Mouse (Mus musculus) cerebellum, adult 2 months (tissue): ENCODE measurements at regions not wholly inside any gene's neighbourhood (a gene's known extent, or its start where the extent isn't known, plus 50 kb on each side); places are given as distances from the start of the nearest gene placed in this dataset.
A peak's percentile ranks its signal among the peaks of the same experiment; 100 is the strongest.

Experiments used
- DNase-seq, 2 experiments: peaks; one replicate each; pipeline ENCODE4 v3.0.0; 2021
- H3K27ac ChIP-seq: fragments of 200-500 bp; 2 replicates; pipeline ENCODE4 v1.5.1; 2012; ENCODE audit warnings: low read length, control low read depth, inconsistent platforms; ENCODE audit not compliant: insufficient read depth
- H3K27me3 ChIP-seq: fragments of 200-500 bp; 2 replicates; pipeline ENCODE4 v1.6.1; 2012; ENCODE audit warnings: inconsistent platforms, mild to moderate bottlenecking, low read length, moderate library complexity; ENCODE audit not compliant: control insufficient read depth, insufficient read depth
- H3K4me1 ChIP-seq: fragments of 200-500 bp; 2 replicates; pipeline ENCODE4 v1.6.1; 2011; ENCODE audit warnings: low read length; ENCODE audit not compliant: control insufficient read depth, insufficient read depth
- H3K4me3 ChIP-seq: fragments of 200-500 bp; replicated peaks from 2 replicates; pipeline ENCODE3; 2011; ENCODE audit warnings: mild to moderate bottlenecking, low read depth, low read length, control low read depth; ENCODE audit not compliant: insufficient read depth
- CTCF ChIP-seq: fragments of 200-500 bp; IDR thresholded peaks from 2 replicates; pipeline ENCODE4 v1.5.1; 2011; ENCODE audit warnings: low read depth, mild to moderate bottlenecking, control low read depth, low read length, moderate library complexity, borderline replicate concordance; ENCODE audit not compliant: insufficient read depth
- POLR2A ChIP-seq: fragments of 200-500 bp; IDR thresholded peaks from 2 replicates; pipeline ENCODE4 v1.6.1; 2011; ENCODE audit warnings: low read length, control low read depth, borderline replicate concordance; ENCODE audit not compliant: insufficient read depth
- WGBS: fragments of 180-500 bp; shearing (Covaris S2); methylation state at CpG from one replicate; pipeline ENCODE4 v1.1.7; 2018; 5-methylcytosine and 5-hydroxymethylcytosine counted together

- Histone ChIP-seq H3K27ac (no peak overlapping the region), H3K4me3 (no peak overlapping the region), H3K27me3 (no peaks in the 10 kb centered on the region), H3K4me1 (peaks cover 3% of the 10 kb centered on the region; the same call in 1 of the 2 replicates)
- TF ChIP-seq CTCF (no peak), POLR2A (no peak)
- DNase-seq = peak; percentile 30 to 52
- WGBS = 30% methylated on average over 3 of the region's 3 CpGs
Measured at GRCm38 (mm10) chr7:137868501-137868900, 431.1 kb downstream of the Glrx3 start.

GRCm38 (mm10) chr7:137875306-137875705 lies 437.9 kb downstream of the Glrx3 start:
- TF ChIP-seq CTCF (no peak), POLR2A (no peak)
- no peak overlapping the region for H3K27ac ChIP-seq
- no peak for DNase-seq
- H3K27me3 ChIP-seq = no peaks in the 10 kb centered on the region
- no peak overlapping the region for H3K4me3 ChIP-seq
- WGBS = 93% methylated on average over 2 of the region's 2 CpGs
- H3K4me1 ChIP-seq = peaks cover 5% of the 10 kb centered on the region; the same call in 1 of the 2 replicates

- no peaks in the 10 kb centered on the region for H3K27me3 ChIP-seq
- DNase-seq = peak; percentile 11 to 49
- H3K4me3 ChIP-seq = no peak overlapping the region
- no peak overlapping the region for H3K27ac ChIP-seq
- 19% methylated on average over 12 of the region's 12 CpGs for WGBS
- TF ChIP-seq POLR2A = no peak
- TF ChIP-seq CTCF = no peak
- H3K4me1 ChIP-seq = peaks cover 5% of the 10 kb centered on the region; the same call in 1 of the 2 replicates
Measured at GRCm38 (mm10) chr7:137879296-137879695, 441.9 kb downstream of the Glrx3 start.

- no peak overlapping the region for H3K4me3 ChIP-seq
- peaks cover 5% of the 10 kb centered on the region; the same call in 1 of the 2 replicates for H3K4me1 ChIP-seq
- no peaks in the 10 kb centered on the region for H3K27me3 ChIP-seq
- DNase-seq = no peak
- TF ChIP-seq CTCF = no peak
- no peak for TF ChIP-seq POLR2A
- 81% methylated on average over 5 of the region's 5 CpGs for WGBS
- H3K27ac ChIP-seq = no peak overlapping the region
Measured at GRCm38 (mm10) chr7:137882876-137883275, 445.5 kb downstream of the Glrx3 start.

- WGBS = 78% methylated on average over 4 of the region's 4 CpGs
- DNase-seq = no peak
- TF ChIP-seq POLR2A (no peak), CTCF (no peak)
- peaks cover 4% of the 10 kb centered on the region; the same call in 1 of the 2 replicates for H3K4me1 ChIP-seq
- no peak overlapping the region for H3K4me3 ChIP-seq
- H3K27ac ChIP-seq = no peak overlapping the region
- H3K27me3 ChIP-seq = no peaks in the 10 kb centered on the region
Measured at GRCm38 (mm10) chr7:137883701-137884100, 446.3 kb downstream of the Glrx3 start.

GRCm38 (mm10) chr7:137885146-137885545 lies 447.7 kb downstream of the Glrx3 start:
- Histone ChIP-seq H3K27ac (no peak overlapping the region), H3K27me3 (no peaks in the 10 kb centered on the region), H3K4me1 (no peaks in the 10 kb centered on the region), H3K4me3 (no peak overlapping the region)
- DNase-seq = no peak
- TF ChIP-seq CTCF = no peak
- TF ChIP-seq POLR2A = no peak
- 86% methylated on average over 8 of the region's 8 CpGs for WGBS

GRCm38 (mm10) chr7:137888731-137889130 lies 451.3 kb downstream of the Glrx3 start:
- 85% methylated on average over 11 of the region's 11 CpGs for WGBS
- TF ChIP-seq CTCF (no peak), POLR2A (no peak)
- no peak overlapping the region for H3K4me3 ChIP-seq

GRCm38 (mm10) chr7:137906424-137907060 lies 469.1 kb downstream of the Glrx3 start:
- Histone ChIP-seq H3K27ac (no peak overlapping the region), H3K27me3 (no peaks in the 10 kb centered on the region), H3K4me3 (no peak overlapping the region), H3K4me1 (no peaks in the 10 kb centered on the region)
- no peak for DNase-seq
- WGBS = 67% methylated on average over 9 of the region's 9 CpGs
- TF ChIP-seq CTCF (no peak), POLR2A (no peak)

More at GRCm38 (mm10) chr7:137888731-137889130, 451.3 kb downstream of the Glrx3 start:
- H3K27me3 ChIP-seq = no peaks in the 10 kb centered on the region
- no peak overlapping the region for H3K27ac ChIP-seq
- H3K4me1 ChIP-seq = no peaks in the 10 kb centered on the region
- no peak for DNase-seq
